Mouse (Mus musculus) duodenum, adult 2 months (tissue): ENCODE data around the gene Gm26661. TPM values are rescaled to one million over a fixed set of nuclear protein-coding genes. Genes with fewer than 3 reads are reported as not detected.

Source experiments
- polyA plus RNA-seq: library from polyadenylated mRNA; depleted of rRNA; stranded (reverse); fragments of >200 nt; gene quantifications from 2 replicates; pipeline ENCODE4 v1.2.3, GENCODE M21; 2012; ENCODE audit warnings: low replicate concordance; rRNA removed

Gene Gm26661
- not detected in 2 replicates for polyA plus RNA-seq

GRCm38 (mm10) chr14:7791532-7792159 lies at the start of gene Gm26661:
Gene Gm26661, plus strand, starts transcription at chr14:7791587.

GRCm38 (mm10) chr14:7817770-7818462 lies 26.5 kb downstream of the Gm26661 start, which contains the start of gene Flnb:
Gene Flnb, plus strand, starts transcription at chr14:7817957.

Other genes with a start within 250 kb of the Gm26661 start
- gene Gm3558, start 223.0 kb upstream of the Gm26661 start, polyA plus RNA-seq: 0.07 TPM in 1 of 2 replicates, not detected in the other
- not detected in 2 replicates for gene Gm10338, start 196.0 kb upstream of the Gm26661 start, polyA plus RNA-seq
- gene Gm10128, start 147.6 kb upstream of the Gm26661 start, polyA plus RNA-seq: not detected in 2 replicates
- 16.8 and 21.0 TPM in 2 replicates for gene Flnb, start 26.4 kb downstream of the Gm26661 start, polyA plus RNA-seq
- not detected in 2 replicates for gene Gm45521, start 165.7 kb downstream of the Gm26661 start, polyA plus RNA-seq
- gene Dnase1l3, start 203.0 kb downstream of the Gm26661 start, polyA plus RNA-seq: 5.6 and 17.6 TPM in 2 replicates
- 57.8 and 70.9 TPM in 2 replicates for gene Abhd6, start 211.3 kb downstream of the Gm26661 start, polyA plus RNA-seq